Mouse (Mus musculus): ENCODE measurements around the gene Urm1. TPM values are rescaled to one million over a fixed set of nuclear protein-coding genes. Genes with fewer than 3 reads are reported as not detected.

The Urm1 gene
- polyA plus RNA-seq, 1 experiment from 2014 or later, result 18.0 TPM

DNA sequence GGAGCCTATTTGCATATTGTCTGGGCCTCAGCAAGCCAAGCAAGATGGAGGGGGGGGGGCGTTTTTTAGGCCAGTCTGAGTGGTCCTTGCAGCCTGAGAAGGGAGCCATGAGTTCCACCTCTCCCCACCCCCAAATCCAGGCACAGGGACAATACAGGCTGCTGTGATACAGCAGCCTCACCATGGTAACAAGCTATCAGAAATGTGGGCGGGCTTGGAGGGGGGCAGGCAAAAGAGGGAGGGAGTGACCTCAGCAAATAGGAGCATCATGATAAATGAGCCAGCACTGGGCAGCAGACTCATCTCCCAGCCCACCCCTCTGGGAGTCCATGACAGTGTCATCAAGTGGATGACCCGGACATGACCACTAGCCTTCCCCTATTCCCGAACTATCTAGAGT lies 19.6 kb downstream of the Urm1 start:
- Histone ChIP-seq H3K27ac (replicated peaks) (peak overlapping the region; percentile 63; the same call in 1 of the 2 replicates), H3K9me3 (no peaks in the 10 kb centered on the region), H3K4me1 (peaks cover 31% of the 10 kb centered on the region), H3K4me3 (no peak overlapping the region), H3K36me3 (replicated peaks) (peaks cover 92% of the 10 kb centered on the region), H3K27me3 (replicated peaks; ENCODE audit: low read depth, poor library complexity, severe bottlenecking) (peaks cover 35% of the 10 kb centered on the region)
- 51% methylated on average over 4 of the region's 4 CpGs for WGBS
- no peak for DNase-seq (ENCODE audit: low spot score)

DNA sequence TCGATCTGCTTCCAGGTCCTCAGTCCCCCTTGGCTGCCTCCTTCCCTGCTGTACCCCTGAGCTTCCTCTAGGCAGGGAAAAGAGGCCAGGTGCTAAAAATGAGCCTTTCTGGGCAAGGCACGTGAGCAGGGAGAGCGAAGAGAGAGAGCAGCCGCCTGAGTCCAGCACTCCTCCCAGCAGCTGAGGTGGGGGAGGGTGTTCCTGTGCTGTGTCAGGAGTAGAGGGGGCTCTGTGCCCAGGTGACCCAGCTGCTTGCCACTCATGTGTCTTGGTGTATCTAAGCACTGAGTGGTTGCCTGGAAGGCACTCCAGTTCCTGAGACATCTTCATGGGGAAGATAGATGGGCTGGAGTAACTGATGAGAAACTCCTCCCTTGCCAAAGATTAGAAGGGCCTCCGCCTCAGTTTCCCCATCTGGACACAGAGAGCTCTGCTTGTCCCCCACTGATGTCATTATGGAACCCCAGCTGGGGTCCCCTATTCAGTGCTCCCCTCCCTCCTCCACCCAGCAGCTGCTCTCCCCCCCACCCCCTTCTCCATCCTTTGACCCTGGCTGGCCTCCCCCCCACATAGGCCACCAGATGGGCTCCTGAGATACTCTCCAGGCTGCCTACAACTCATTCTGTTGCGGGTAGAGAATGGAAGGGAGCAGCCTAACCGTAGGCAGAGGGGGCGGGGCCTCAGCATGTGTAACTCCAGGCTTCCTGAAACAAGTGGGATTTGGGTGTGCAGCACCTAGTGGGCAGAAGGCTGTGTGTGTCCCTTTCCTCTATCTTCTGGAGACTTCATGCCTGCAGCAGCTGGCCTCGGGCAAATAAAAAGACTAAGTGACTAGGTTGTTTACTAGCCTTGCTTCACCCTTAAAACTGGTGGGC lies 23.6 kb downstream of the Urm1 start:
- Histone ChIP-seq H3K36me3 (replicated peaks) (peaks cover 70% of the 10 kb centered on the region), H3K27ac (replicated peaks) (peak overlapping the region; percentile 83), H3K9me3 (no peaks in the 10 kb centered on the region), H3K4me1 (peaks cover 46% of the 10 kb centered on the region), H3K27me3 (replicated peaks; ENCODE audit: low read depth, poor library complexity, severe bottlenecking) (peaks cover 71% of the 10 kb centered on the region), H3K4me3 (peak overlapping the region; percentile 61)
- no peak for DNase-seq (ENCODE audit: low spot score)
- 59% methylated on average over 9 of the region's 9 CpGs for WGBS

DNA sequence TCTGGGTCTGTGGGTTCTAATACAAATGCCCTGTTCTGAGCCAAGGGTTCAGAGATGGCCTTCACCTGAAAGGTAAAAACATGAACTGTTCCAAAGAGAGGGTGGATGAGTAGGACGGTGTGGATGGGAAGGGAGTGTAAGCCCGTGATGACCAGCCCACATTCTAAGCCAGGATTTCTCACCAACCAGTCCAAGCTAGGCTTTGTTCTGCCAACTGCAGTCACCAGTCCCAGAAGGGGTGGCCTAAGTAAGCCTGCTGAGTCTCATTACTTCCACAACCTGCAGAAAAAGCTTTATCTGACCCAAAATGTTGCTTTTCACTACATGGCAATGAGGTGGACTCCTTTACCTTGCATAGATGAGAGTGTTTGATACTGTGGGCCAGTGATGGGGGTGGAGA lies 24.2 kb downstream of the Urm1 start:
- peaks cover 77% of the 10 kb centered on the region for H3K27me3 ChIP-seq (replicated peaks; ENCODE audit: low read depth, poor library complexity, severe bottlenecking)
- H3K4me3 ChIP-seq, result peak overlapping the region; percentile 61
- H3K4me1 ChIP-seq, result peaks cover 41% of the 10 kb centered on the region
- H3K9me3 ChIP-seq, result no peaks in the 10 kb centered on the region
- no peak for DNase-seq (ENCODE audit: low spot score)
- peaks cover 64% of the 10 kb centered on the region for H3K36me3 ChIP-seq (replicated peaks)
- peak overlapping the region; percentile 83 for H3K27ac ChIP-seq (replicated peaks)
- WGBS, result 67% methylated on average over 2 of the region's 2 CpGs

DNA sequence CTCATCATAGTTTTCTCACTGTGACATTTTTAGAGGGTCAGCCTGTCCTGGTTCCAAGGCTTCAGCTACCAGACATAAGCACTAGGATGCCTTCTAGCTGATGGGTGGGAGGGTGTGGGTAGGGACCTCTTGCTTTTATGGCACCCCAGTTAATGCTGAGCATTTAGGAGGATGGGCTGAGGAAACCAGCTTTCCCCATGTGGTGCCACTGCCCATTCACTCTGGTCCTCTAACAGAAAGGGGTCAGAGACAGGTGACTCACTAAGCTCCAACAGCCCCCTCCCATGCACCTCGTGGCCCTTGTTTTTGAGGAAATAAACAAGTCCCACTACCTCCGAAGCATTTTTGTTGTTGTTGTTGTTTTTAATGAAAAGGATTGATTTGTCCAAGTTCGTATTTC lies 24.8 kb downstream of the Urm1 start:
- Histone ChIP-seq H3K27me3 (replicated peaks; ENCODE audit: low read depth, poor library complexity, severe bottlenecking) (peaks cover 81% of the 10 kb centered on the region), H3K9me3 (no peaks in the 10 kb centered on the region), H3K36me3 (replicated peaks) (peaks cover 58% of the 10 kb centered on the region), H3K4me3 (peak overlapping the region; percentile 61), H3K27ac (replicated peaks) (peak overlapping the region; percentile 83), H3K4me1 (peaks cover 36% of the 10 kb centered on the region)
- 15% methylated on average over 3 of the region's 3 CpGs for WGBS
- no peak for DNase-seq (ENCODE audit: low spot score)

DNA sequence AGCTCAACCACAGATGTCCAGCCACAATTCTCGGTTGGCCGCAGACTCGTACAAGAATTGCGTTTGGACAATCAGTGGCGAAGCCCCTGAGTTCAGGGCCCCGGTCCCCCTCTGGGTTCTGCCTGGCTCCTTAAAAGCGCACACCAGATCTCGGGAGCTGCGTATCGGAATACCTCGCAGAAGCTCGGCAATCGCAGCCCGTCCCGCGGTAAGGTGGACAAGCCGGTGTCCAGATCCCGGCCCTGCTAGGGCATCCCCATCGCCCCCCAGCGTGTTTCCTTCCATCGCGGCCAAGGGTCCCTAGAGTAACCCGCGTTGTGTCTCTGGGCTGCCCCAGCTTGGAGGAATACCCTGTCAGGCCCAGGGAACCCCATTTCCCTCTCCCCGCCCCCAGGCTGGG lies 25.8 kb downstream of the Urm1 start:
- WGBS, result 1% methylated on average over 25 of the region's 25 CpGs
- H3K4me1 ChIP-seq, result peaks cover 32% of the 10 kb centered on the region
- H3K9me3 ChIP-seq, result no peaks in the 10 kb centered on the region
- peak; percentile 52 for DNase-seq (ENCODE audit: low spot score)
- H3K36me3 ChIP-seq (replicated peaks), result peaks cover 48% of the 10 kb centered on the region
- peaks cover 85% of the 10 kb centered on the region for H3K27me3 ChIP-seq (replicated peaks; ENCODE audit: low read depth, poor library complexity, severe bottlenecking)
- peak overlapping the region; percentile 83 for H3K27ac ChIP-seq (replicated peaks)
- H3K4me3 ChIP-seq, result peak overlapping the region; percentile 61

DNA sequence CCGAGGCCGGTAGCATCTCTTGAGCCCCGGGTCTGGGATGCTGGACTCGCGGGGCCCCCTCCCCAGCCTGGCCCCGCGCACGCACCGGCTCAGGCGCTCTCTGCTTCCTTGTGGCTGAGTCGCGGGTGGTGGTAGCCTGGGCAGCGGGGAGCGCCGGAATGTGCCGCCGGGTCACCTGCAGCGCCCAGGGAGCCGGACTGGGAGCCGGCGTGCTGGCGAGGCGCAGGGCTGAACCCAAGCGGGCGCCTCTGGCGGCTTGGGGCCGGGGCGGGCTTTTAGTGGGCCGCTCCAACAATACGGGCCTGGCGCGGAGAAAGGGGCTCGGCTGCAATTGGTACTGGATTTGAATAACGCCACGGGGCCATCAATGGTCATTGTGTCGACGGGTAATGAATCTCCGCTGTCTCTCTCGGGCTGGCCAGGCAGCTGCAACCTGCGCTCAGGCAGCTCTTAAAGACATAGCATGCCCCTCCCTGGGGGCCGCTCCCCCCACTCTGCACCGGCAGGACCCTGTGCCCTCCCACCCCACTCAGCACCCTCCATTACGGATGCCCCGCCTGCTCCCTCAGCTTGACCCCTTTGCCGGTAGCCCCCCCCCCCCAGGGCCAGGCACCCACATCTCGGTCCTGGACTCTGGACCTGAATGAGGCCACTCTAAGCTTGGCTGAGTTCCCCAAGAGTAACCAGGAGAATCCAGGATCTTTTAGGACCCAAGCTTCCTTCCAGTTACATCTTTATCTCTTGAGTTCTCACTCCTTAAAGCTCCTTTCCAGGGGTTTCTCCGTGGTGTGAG lies 26.4 kb downstream of the Urm1 start:
- Histone ChIP-seq H3K4me3 (peak overlapping the region; percentile 61), H3K4me1 (peaks cover 32% of the 10 kb centered on the region), H3K36me3 (replicated peaks) (peaks cover 42% of the 10 kb centered on the region), H3K9me3 (no peaks in the 10 kb centered on the region), H3K27me3 (replicated peaks; ENCODE audit: low read depth, poor library complexity, severe bottlenecking) (peaks cover 91% of the 10 kb centered on the region), H3K27ac (replicated peaks) (peak overlapping the region; percentile 83)
- WGBS, result 3% methylated on average over 47 of the region's 47 CpGs
- peak; percentile 68 for DNase-seq (ENCODE audit: low spot score)

DNA sequence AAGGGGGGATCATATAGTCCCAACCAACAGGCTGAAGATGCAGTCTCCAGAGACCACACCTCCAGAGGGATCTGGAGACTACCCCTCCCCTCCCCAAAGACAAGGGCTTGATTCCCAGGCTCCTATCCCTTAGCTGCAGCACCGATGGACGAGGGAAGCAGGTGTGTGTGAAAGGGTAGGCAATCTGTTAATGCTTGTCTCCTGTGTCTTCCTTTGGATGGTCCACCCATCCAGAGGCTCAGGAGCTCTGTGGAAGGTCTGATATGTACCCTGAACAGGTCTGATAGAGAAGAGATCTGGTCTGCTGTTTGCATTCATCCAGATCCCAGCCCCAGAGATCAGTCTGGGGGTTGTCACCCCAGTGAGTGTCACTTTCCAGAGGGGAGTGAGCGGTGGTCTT lies 27.0 kb downstream of the Urm1 start:
- WGBS, result 39% methylated on average over 3 of the region's 3 CpGs
- no peak for DNase-seq (ENCODE audit: low spot score)
- Histone ChIP-seq H3K9me3 (no peaks in the 10 kb centered on the region), H3K4me1 (peaks cover 32% of the 10 kb centered on the region), H3K4me3 (peak overlapping the region; percentile 61), H3K36me3 (replicated peaks) (peaks cover 36% of the 10 kb centered on the region), H3K27me3 (replicated peaks; ENCODE audit: low read depth, poor library complexity, severe bottlenecking) (peaks cover 94% of the 10 kb centered on the region), H3K27ac (replicated peaks) (peak overlapping the region; percentile 83)

DNA sequence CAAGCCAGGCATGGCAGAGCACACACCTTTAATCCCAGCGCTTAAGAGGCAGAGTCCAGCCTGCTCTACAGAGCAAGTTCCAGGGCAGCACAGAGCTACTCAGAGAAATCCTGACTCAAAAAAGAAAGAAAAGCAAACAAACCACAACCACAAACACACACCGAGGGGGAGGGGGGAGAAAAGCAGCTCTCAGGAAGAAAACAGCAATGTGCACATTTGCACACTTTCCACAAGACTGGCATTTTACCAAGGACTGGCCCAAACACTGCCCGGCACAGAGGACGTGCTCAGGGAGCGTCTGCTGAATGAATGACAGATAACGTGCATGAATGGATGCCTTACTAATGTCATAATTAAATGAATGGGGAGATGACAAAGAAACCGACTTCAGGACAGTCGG lies 29.2 kb downstream of the Urm1 start:
- H3K4me1 ChIP-seq, result peaks cover 38% of the 10 kb centered on the region
- no peak overlapping the region; the same call in 1 of the 2 replicates for H3K27ac ChIP-seq (replicated peaks)
- DNase-seq (ENCODE audit: low spot score), result no peak
- no peaks in the 10 kb centered on the region for H3K9me3 ChIP-seq
- H3K36me3 ChIP-seq (replicated peaks), result peaks cover 14% of the 10 kb centered on the region
- 78% methylated on average over 8 of the region's 8 CpGs for WGBS
- peaks cover 88% of the 10 kb centered on the region for H3K27me3 ChIP-seq (replicated peaks; ENCODE audit: low read depth, poor library complexity, severe bottlenecking)
- H3K4me3 ChIP-seq, result no peak overlapping the region

DNA sequence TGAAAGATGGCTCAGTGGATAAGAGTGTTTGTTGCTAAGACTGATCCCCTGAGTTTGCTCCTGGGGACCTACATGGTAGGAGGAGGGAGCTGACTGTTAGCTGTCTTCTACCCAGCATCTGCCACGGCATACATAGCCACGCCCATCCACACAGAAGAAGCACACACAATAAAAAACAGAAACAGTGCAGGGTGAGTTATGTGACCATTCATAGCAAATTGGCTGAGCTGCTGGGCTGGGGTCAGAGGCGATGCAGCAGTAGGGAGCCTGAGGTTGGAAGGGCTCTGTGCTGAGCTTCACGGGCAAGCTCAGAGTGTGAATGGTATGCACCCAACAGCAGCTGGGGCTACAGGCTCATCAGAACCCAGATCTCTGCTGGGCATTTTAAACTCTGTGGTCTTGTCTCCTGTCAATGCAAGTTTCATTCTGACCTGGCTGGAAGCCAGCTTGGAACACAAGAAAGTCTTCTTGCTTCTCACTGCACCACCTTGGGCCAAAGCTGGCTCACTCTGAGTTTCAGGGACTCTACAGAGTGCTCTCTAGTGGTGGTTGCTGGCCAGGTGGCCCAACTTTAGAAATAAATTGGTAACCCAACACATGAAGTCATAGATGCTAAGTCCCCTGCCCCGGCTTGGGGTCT lies 30.1 kb downstream of the Urm1 start:
- 70% methylated on average over 5 of the region's 5 CpGs for WGBS
- Histone ChIP-seq H3K27me3 (replicated peaks; ENCODE audit: low read depth, poor library complexity, severe bottlenecking) (peaks cover 86% of the 10 kb centered on the region), H3K27ac (replicated peaks) (no peak overlapping the region; the same call in 1 of the 2 replicates), H3K4me3 (no peak overlapping the region), H3K36me3 (replicated peaks) (0 out of 2 replicates have a peak, but pooled peaks cover 7% of the 10 kb centered on the region), H3K9me3 (no peaks in the 10 kb centered on the region), H3K4me1 (peaks cover 37% of the 10 kb centered on the region)
- no peak for DNase-seq (ENCODE audit: low spot score)

DNA sequence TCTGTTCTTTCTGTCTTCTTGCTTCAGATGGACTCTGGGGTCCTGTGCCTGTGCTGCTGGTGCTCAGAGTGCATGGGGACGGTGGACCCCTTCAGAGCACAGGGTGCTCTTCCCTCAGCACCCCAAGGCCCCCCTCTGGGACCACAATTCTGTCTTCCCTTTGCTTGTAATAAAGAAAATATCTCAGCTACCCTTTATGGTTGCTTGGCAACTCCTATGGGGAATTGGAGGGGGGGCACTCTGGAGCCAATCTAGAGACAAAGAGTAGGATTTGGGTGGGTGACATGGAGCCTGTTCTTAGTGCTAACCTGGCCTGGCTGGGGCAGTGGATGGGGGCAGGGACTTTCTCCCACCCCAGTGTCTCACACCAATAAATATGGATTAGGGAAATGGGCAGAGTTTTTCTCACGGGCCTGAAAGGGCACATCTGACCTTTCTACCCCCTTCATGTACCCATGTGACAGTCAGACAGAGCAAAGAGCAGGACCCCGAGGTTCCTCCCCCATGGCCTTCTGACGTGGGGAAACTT lies 33.1 kb downstream of the Urm1 start:
- H3K4me3 ChIP-seq, result no peak overlapping the region
- no peaks in the 10 kb centered on the region for H3K9me3 ChIP-seq
- H3K27ac ChIP-seq (replicated peaks), result peak overlapping the region; percentile 70
- peaks cover 42% of the 10 kb centered on the region for H3K4me1 ChIP-seq
- WGBS, result 56% methylated on average over 4 of the region's 4 CpGs
- DNase-seq (ENCODE audit: low spot score), result no peak
- no peaks in the 10 kb centered on the region for H3K36me3 ChIP-seq (replicated peaks)
- peaks cover 83% of the 10 kb centered on the region for H3K27me3 ChIP-seq (replicated peaks; ENCODE audit: low read depth, poor library complexity, severe bottlenecking)

DNA sequence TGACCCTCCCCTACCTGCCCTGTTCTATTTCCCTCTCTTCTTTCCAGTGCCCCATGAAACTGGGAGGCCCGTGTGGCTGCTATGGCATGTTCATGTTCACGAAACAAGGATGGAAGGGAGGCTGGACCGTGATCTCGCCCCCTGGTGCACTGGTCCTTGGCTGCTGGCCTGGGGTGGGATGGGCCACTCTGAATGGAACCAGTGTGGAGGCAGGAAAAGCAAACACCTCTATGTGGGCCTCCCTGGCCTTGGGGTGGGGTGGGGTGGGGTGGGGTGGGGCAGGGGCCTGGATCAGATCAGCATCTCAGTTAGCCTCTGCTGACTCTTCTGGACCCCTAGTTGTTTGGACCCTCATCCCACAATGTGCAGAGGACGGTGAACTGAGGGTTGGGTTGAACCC lies 33.9 kb downstream of the Urm1 start:
- Histone ChIP-seq H3K4me3 (no peak overlapping the region), H3K27me3 (replicated peaks; ENCODE audit: low read depth, poor library complexity, severe bottlenecking) (peaks cover 83% of the 10 kb centered on the region), H3K9me3 (no peaks in the 10 kb centered on the region), H3K4me1 (peaks cover 46% of the 10 kb centered on the region), H3K27ac (replicated peaks) (peak overlapping the region; percentile 70), H3K36me3 (replicated peaks) (no peaks in the 10 kb centered on the region)
- no peak for DNase-seq (ENCODE audit: low spot score)
- WGBS, result 77% methylated on average over 5 of the region's 5 CpGs

DNA sequence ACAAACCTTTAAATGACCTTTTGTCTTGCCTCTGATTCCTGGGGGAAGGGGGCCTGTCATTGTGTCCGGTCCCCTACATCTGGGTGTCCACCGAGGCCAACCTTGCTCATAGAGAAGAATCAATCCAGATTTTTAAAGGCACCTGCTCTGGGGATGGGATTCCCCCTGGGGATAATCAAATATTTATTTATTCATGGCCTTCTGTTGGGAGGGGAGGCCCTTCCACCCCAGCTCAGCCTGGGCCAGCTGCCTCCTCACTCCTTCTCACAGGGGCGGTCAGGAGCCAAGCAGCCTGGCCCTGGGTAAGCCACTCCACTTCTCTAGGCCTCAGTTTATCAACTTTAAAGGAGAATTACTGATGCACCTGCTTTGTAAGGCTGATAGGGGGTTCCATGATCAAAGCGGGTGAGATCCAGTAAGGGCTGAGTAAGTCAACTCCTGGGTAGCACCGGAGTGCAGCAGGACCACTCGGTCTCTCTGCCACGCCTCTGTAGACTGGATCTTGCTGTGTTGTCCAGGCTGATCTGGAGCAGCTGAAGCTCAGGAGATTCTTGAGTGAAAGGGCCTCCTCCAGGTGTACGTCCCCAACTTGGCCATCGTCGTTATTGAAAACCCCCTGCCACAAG lies 35.8 kb downstream of the Urm1 start:
- H3K4me3 ChIP-seq, result no peak overlapping the region
- peaks cover 69% of the 10 kb centered on the region for H3K27me3 ChIP-seq (replicated peaks; ENCODE audit: low read depth, poor library complexity, severe bottlenecking)
- H3K27ac ChIP-seq (replicated peaks), result peak overlapping the region; percentile 77
- H3K36me3 ChIP-seq (replicated peaks), result no peaks in the 10 kb centered on the region
- DNase-seq (ENCODE audit: low spot score), result no peak
- peaks cover 42% of the 10 kb centered on the region for H3K4me1 ChIP-seq
- H3K9me3 ChIP-seq, result no peaks in the 10 kb centered on the region
- 72% methylated on average over 10 of the region's 10 CpGs for WGBS

Measured in embryonic facial prominence, embryonic 10.5 days (tissue).